Comparison of ENCODE assay signal across 20 mouse cellular contexts in the genomic region with DNA sequence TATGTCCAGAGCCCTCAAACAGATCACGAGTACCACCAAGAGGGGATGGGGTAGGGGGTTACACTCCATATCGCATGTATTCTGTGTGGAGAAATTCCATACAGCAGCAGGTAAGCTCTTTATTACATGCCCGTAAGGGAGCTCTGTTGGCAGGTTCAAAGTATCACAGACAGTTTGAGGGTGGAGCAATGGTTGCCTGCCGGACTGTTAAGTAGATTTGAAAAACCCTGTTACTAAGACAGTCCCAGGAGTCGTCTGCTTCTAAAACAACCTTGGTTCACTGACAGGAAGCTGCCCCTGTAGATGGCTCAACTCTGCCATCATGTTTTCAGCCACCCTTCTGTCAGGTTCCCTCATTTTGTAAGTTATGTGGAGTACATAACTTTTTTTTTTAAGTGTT. TPM values are rescaled to one million over a fixed set of nuclear protein-coding genes. Genes with fewer than 3 reads are reported as not detected.
DNase-seq lines count a peak whose midpoint lies in the region; ATAC-seq lines count a peak whose summit lies in the region.
"Had no signal": no experiment of that assay in that cellular context is flagged by ENCODE, and none has a peak within 500 bp of the region (broad histone marks: within the 10 kb centered on the region; RNA-seq: fewer than 3 reads in every experiment).

No protein-coding gene starts in this region.

- H3K9me3 ChIP-seq in lung, embryonic 15.5 days, result no peaks in the 10 kb centered on the region
- no peaks in the 10 kb centered on the region for H3K9me3 ChIP-seq in liver, embryonic 11.5 days (ENCODE audit: control insufficient read depth, low read length)
- H3K9me3 ChIP-seq in hindbrain, embryonic 11.5 days (ENCODE audit: control insufficient read depth, low read length), result no peaks in the 10 kb centered on the region
- H3K9me3 ChIP-seq: forebrain, embryonic 10.5 days; heart, embryonic 13.5 days; limb, embryonic 13.5 days; midbrain, embryonic 13.5 days; stomach, embryonic 15.5 days had no signal

- peaks cover 65% of the 10 kb centered on the region for H3K4me1 ChIP-seq in lung, embryonic 15.5 days
- peaks cover 57% of the 10 kb centered on the region for H3K4me1 ChIP-seq in liver, embryonic 11.5 days (replicated peaks; ENCODE audit: control insufficient read depth, insufficient read depth, low read length)
- H3K4me1 ChIP-seq in hindbrain, embryonic 11.5 days (replicated peaks; ENCODE audit: control insufficient read depth, insufficient read depth, low read length), result peaks cover 2% of the 10 kb centered on the region; the same call in 1 of the 2 replicates

- DNase-seq in lung, postnatal 14 days, result no peak
- DNase-seq in liver, embryonic 11.5 days (ENCODE audit: low spot score), result no peak
- peak; percentile 35 for DNase-seq in splenic B cell, adult 2 months (ENCODE audit: low read depth, low spot score)
- no peak for DNase-seq in hindbrain, embryonic 11.5 days (ENCODE audit: low spot score)
- no peak for DNase-seq in thymus, postnatal 0 days (ENCODE audit: low spot score)
- DNase-seq: cerebellum, postnatal 10 days; heart, postnatal 4 days; kidney, postnatal 10 days; lung, postnatal 4 days; right cerebral cortex, postnatal 14 days; thymus, postnatal 36 days had no signal

- 44% methylated on average over 5 of the region's 5 CpGs for WGBS in lung, embryonic 15.5 days
- 39% methylated on average over 5 of the region's 5 CpGs for WGBS in liver, embryonic 11.5 days
- 47% methylated on average over 5 of the region's 5 CpGs for WGBS in hindbrain, embryonic 11.5 days

- H3K4me2 ChIP-seq in lung, embryonic 15.5 days, result no peak overlapping the region
- no peak overlapping the region for H3K4me2 ChIP-seq in liver, embryonic 11.5 days
- no peak overlapping the region for H3K4me2 ChIP-seq in hindbrain, embryonic 11.5 days (replicated peaks; ENCODE audit: low read depth, low read length)
- H3K4me2 ChIP-seq: heart, embryonic 13.5 days; midbrain, embryonic 13.5 days had no signal

- H3K27me3 ChIP-seq in lung, embryonic 15.5 days, result no peaks in the 10 kb centered on the region
- H3K27me3 ChIP-seq in liver, embryonic 11.5 days (replicated peaks; ENCODE audit: control insufficient read depth, insufficient read depth, low read length), result no peaks in the 10 kb centered on the region
- H3K27me3 ChIP-seq in splenic B cell, adult 2 months (ENCODE audit: control insufficient read depth, insufficient read depth, low read length, poor library complexity, severe bottlenecking), result no peaks in the 10 kb centered on the region
- H3K27me3 ChIP-seq in hindbrain, embryonic 11.5 days (ENCODE audit: control insufficient read depth, insufficient read depth, low read length), result peaks cover 5% of the 10 kb centered on the region; the same call in 1 of the 2 replicates
- H3K27me3 ChIP-seq: heart, embryonic 13.5 days; limb, embryonic 13.5 days; stomach, embryonic 15.5 days had no signal

- H3K27ac ChIP-seq in lung, embryonic 15.5 days, result 0 out of 2 replicates have a peak overlapping the region, but pooled peaks have one; percentile 1
- H3K27ac ChIP-seq in liver, embryonic 11.5 days (ENCODE audit: low read depth, low read length), result 0 out of 2 replicates have a peak overlapping the region, but pooled peaks have one; percentile 32
- no peak overlapping the region for H3K27ac ChIP-seq in hindbrain, embryonic 11.5 days (ENCODE audit: low read depth, low read length)
- H3K27ac ChIP-seq: forebrain, embryonic 10.5 days; heart, embryonic 13.5 days; hindbrain, postnatal 0 days; limb, embryonic 13.5 days; midbrain, embryonic 13.5 days had no signal

- no peak overlapping the region for H3K9ac ChIP-seq in lung, embryonic 15.5 days
- H3K9ac ChIP-seq in liver, embryonic 11.5 days (ENCODE audit: low read depth, low read length), result no peak overlapping the region
- H3K9ac ChIP-seq in hindbrain, embryonic 11.5 days (ENCODE audit: low read depth, low read length), result no peak overlapping the region
- H3K9ac ChIP-seq: limb, embryonic 13.5 days; midbrain, embryonic 13.5 days; stomach, embryonic 15.5 days had no signal

- H3K4me3 ChIP-seq in lung, embryonic 15.5 days, result no peak overlapping the region
- no peak overlapping the region for H3K4me3 ChIP-seq in liver, embryonic 11.5 days (ENCODE audit: low read depth, low read length)
- no peak overlapping the region for H3K4me3 ChIP-seq in hindbrain, embryonic 11.5 days (ENCODE audit: low read depth, low read length)
- H3K4me3 ChIP-seq: forebrain, embryonic 10.5 days; heart, embryonic 13.5 days; limb, embryonic 13.5 days; midbrain, embryonic 13.5 days; stomach, embryonic 15.5 days had no signal

- ATAC-seq in lung, embryonic 15.5 days (ENCODE audit: borderline replicate concordance, extremely low read depth, low FRiP score, low TSS enrichment), result no peak
- ATAC-seq in erythroid progenitor cell, adult 5-6 weeks (replicated peaks; ENCODE audit: low FRiP score, poor library complexity, severe bottlenecking), result 0 out of 2 replicates have a peak, but pooled peaks have one; percentile 7
- ATAC-seq in liver, embryonic 11.5 days (replicated peaks; ENCODE audit: low FRiP score), result no peak
- ATAC-seq in hindbrain, embryonic 11.5 days (ENCODE audit: low FRiP score), result no peak
- ATAC-seq: CD4-positive, CD25-positive, alpha-beta regulatory T cell, adult 4 months; hindbrain, postnatal 0 days; midbrain, embryonic 13.5 days had no signal

- no peaks in the 10 kb centered on the region for H3K36me3 ChIP-seq in lung, embryonic 15.5 days
- H3K36me3 ChIP-seq in liver, embryonic 11.5 days (ENCODE audit: control insufficient read depth, insufficient read depth, low read length), result no peaks in the 10 kb centered on the region
- no peaks in the 10 kb centered on the region for H3K36me3 ChIP-seq in splenic B cell, adult 2 months (ENCODE audit: control insufficient read depth, insufficient read depth, low read length, poor library complexity, severe bottlenecking)
- H3K36me3 ChIP-seq in hindbrain, embryonic 11.5 days (ENCODE audit: control insufficient read depth, insufficient read depth, low read length), result no peaks in the 10 kb centered on the region
- H3K36me3 ChIP-seq: forebrain, embryonic 10.5 days; heart, embryonic 13.5 days; limb, embryonic 13.5 days; midbrain, embryonic 13.5 days; stomach, embryonic 15.5 days had no signal

RNA-seq across cellular contexts. Expression of a gene that starts 54.3 kb away (rescaled TPM):
- polyA plus RNA-seq in lung, embryonic 15.5 days (2015; fragmentation: Nextera tagmentation; extraction: Ambion mirVana), result 16.8 and 17.9 TPM in 2 replicates
- total RNA-seq in erythroid progenitor cell, adult 5-6 weeks (2015; ENCODE audit: low replicate concordance), result 15.5 and 26.4 TPM in 2 replicates
- total RNA-seq in erythroid progenitor cell, adult 5-6 weeks (2017; ENCODE audit: low replicate concordance), result 1.8 and 9.0 TPM in 2 replicates
- 20.6 and 23.6 TPM in 2 replicates for polyA plus RNA-seq in liver, embryonic 11.5 days (2014; fragmentation: Nextera tagmentation; extraction: Ambion mirVana)
- 6.3 and 7.0 TPM in 2 replicates for polyA plus RNA-seq in hindbrain, embryonic 11.5 days (2014; fragmentation: Nextera tagmentation; extraction: Ambion mirVana)
- polyA plus RNA-seq in thymus, postnatal 0 days (2015; fragmentation: Nextera tagmentation; extraction: Ambion mirVana), result 8.5 and 9.6 TPM in 2 replicates
